Mouse (Mus musculus) gastrocnemius, postnatal 10 days (tissue): Measurements from ENCODE around the gene Gng2. TPM values are rescaled to one million over a fixed set of nuclear protein-coding genes. Genes with fewer than 3 reads are reported as not detected.

Experiments
- DNase-seq: peaks from one replicate; pipeline ENCODE4 v3.0.0; 2021; ENCODE audit warnings: mixed read lengths
- total RNA-seq, 2 experiments: library from RNA; stranded (reverse); gene quantifications; 2 replicates each; pipeline ENCODE4 v1.2.3; 2021

Gng2 gene
- total RNA-seq, 2 experiments from 2014 or later, result 18.2 to 18.4 TPM

- DNase-seq, result no peak
Observed at GRCm38 (mm10) chr14:19858808-19859776, 118.3 kb downstream of the Gng2 start.

DNA sequence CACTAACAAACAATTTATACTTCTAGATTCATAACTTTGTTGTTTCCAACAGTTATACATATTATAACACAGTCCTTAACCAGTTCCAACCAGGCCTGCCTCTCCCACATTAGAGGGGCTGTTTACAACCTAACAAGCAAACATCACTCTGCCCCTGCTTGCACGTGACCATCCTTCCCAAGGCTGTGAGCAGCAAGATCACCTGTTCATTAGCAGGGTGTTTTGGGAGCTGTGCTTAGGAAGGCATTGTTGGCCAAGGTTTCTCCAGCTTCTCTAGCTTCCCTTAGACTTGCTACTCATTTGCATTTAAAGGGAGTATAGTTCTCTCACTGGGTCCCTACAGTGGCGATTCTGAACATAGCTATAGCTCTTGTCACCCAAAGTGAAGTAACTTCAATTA lies 119.1 kb downstream of the Gng2 start:
- DNase-seq, result no peak

GRCm38 (mm10) chr14:19853471-19853870 lies 124.0 kb downstream of the Gng2 start:
- no peak for DNase-seq

- DNase-seq, result peak; percentile 47
Observed at GRCm38 (mm10) chr14:19839600-19840332, 137.7 kb downstream of the Gng2 start.

DNA sequence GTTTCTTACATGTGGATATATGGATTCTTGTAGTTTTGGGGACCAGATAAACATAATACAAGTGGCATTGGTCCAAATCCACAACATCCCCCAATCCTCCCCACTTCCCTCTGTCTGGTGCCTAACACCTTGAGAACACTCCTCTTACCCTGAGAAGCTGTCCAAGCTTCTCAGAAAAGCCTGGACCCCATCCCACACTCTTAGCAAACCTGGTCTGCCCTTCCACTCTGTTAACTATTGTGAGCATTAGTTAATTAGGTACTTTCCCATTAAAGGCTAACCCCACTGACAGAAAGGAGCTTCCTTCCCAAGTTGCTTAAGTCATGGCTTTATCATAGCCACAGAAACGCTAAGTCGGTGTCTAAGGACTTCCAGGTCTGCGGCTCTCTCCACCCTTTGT lies 141.1 kb downstream of the Gng2 start:
- DNase-seq, result no peak

DNA sequence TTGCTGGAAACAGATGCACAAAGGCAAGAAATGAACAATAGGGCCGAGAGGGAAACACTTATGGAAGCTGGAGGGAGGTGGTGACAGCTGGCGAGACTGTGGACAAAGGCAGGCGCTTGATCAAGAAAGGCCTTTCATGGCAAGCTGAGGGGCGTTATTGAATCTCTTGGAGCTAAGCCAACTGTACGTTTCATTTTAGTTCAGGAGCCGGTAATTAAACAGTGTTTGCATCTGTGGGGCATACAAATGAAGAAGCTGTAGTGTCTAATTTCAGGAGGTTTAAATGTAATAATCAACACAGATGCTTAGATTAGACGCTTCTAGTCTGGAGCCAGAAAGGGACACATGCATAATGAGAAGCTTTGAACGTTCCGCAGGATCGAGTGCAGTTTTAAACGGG lies 151.9 kb downstream of the Gng2 start:
- no peak for DNase-seq

DNA sequence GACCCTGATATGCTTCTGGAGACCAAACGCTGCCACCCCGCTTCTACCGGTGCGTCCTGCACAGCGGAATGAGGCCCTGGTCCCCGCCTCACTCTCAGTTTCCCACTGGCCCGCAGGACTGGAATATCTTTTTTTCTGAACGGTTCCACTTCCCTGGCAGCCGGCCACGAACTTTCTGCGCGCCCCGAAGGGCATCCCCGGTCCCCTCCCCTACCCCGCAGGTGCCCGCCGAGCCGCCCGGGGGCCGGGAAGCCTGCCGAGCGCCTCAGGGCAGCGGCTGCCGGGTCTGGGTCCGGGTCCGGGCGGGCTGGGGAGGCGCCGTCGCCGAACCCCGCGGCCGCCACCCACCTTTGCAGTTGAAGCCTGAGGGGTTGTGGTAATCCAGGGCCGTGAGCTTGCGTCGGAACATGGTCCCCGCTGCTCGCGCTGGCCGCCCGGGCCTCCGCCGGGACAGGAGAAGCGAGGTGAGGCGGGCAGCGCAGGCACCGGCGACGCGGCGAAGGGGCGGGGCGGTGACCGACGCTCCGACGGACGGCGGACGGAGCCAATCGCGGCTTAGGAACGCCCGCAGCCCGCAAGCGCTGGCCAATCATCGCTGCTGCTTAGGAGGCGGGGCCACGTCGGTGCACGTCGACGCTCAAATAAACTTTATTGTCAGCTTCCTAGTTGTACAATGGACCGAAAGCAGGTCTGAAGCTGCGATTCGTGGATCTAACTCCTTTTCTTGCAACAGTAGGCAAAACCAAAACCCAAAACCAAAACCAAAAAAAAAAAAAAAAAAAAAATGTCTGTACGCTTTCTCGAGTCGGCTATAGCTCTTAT lies 153.9 kb downstream of the Gng2 start, which contains the start of gene Rtraf:
Gene Rtraf, minus strand, starts transcription at position 504 of the 822 bp plus-strand sequence.
- DNase-seq, result peak; percentile 96

Other genes starting within 250 kb of the Gng2 start
- gene Nid2, start 226.4 kb downstream of the Gng2 start, total RNA-seq, result 10 to 100 TPM; 90.7 to 94.0 TPM
- 10 to 100 TPM; 78.3 to 85.5 TPM for gene Rtraf, start 153.8 kb downstream of the Gng2 start, total RNA-seq
- gene Saysd1, start 160.9 kb upstream of the Gng2 start, total RNA-seq, result 1 to 10 TPM; 2.0 to 2.2 TPM
- 1 to 10 TPM in 1 of 2 experiments, under 1 TPM in 1; 0.99 to 1.9 TPM for gene Kcnk5, start 204.2 kb upstream of the Gng2 start, total RNA-seq